Mouse (Mus musculus) left cerebral cortex, postnatal 4 days (tissue): ENCODE measurements around the gene Sash1. TPM values are rescaled to one million over a fixed set of nuclear protein-coding genes. Genes with fewer than 3 reads are reported as not detected.

Experiments
- DNase-seq: peaks from one replicate; pipeline ENCODE4 v3.0.0-alpha.2; 2022
- intact Hi-C: fragments of 180-260 bp; cut with DNase I; formaldehyde crosslinking; loops from one replicate; pipeline ENCODE4 v1.15.1; 2025
- total RNA-seq, 2 experiments: library from RNA; stranded (reverse); gene quantifications; 2 replicates each; pipeline ENCODE4 v1.2.3; 2021

The Sash1 gene
- total RNA-seq, 2 experiments from 2014 or later: 43.6 to 49.2 TPM

DNA sequence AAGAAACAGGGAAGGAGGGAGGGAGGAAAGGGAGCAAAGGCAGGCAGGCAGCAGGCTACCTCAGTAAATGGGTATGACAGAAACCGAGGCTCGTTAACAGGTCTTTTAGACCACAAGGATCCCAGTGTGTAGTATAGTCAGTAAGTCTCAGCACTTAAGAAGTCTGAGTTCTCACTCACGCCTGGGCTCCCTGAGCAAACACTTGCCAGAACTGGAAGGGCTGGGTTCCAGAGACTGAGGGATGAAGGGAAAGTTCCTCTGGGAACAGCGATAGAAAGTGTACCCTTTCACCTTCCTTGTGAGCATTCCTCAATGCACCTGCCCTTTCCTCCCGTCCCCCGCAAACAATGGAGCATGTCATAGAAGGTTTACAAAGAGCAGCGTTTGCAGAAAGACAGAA, 16.5 kb upstream of the Sash1 start:
- no peak for DNase-seq
- intact Hi-C loops: no loop called here

DNA sequence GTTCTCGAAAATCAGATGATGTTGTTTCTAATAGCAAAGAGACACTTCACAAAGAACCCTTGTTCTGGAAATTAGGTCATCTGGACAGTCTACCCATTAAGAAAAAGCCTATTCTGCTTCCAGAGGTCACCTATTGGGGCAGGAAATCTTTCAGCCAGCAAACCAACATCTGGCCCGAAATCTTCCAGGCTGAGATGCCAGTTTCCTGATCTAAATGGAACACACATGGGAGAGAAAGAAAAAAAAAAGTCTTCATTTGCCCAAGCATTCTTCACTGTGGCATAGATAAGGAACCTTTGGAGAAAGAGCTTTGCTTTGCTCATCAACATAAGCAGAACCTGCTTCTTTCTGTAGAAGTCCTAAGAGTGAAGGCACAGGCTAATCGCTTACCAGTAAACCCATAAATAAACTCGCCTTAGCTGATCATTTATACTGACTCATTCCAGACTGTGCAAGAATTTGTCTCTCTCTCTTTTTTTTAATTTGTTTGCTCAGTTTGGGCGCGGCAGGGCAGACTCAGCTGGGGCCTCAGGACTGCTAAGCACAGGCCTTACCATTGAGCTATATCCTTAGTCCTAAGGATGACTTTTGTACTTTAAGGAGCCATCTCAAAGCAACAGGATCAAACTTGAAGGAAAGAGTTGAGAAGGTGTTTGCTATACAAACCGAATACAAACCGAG, 13.1 kb upstream of the Sash1 start:
- DNase-seq: no peak
- intact Hi-C loops: no loop called here

DNA sequence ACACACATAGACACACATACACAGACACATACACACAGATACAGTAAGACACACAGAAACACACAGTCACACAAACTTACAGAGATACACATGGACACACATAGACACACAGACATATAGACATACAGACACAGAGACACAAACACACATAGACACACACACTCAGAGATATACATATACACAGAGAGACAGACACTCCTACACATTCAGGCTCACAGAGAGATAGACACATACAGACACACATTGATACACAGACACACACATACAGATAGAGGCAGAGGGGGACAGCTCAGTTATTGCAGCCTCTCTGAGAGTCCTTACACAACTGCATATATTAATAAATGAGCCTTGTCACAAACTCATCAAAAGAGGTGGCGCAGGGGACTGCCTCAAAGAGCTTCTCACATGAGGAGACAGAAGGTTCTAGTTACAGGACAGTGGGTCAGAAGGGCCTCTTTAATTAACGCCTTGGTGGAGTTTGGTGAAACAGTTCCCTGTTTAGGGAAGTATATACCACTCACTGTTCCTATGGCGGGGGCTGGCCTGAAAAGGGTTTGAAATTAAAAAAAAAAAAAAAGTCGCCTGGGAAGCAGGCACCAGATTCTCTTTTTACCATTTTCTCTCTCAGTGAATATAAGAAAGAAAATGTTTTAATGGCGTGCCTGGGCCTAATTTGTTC, 12.4 kb upstream of the Sash1 start:
- intact Hi-C loops: no loop called here

DNA sequence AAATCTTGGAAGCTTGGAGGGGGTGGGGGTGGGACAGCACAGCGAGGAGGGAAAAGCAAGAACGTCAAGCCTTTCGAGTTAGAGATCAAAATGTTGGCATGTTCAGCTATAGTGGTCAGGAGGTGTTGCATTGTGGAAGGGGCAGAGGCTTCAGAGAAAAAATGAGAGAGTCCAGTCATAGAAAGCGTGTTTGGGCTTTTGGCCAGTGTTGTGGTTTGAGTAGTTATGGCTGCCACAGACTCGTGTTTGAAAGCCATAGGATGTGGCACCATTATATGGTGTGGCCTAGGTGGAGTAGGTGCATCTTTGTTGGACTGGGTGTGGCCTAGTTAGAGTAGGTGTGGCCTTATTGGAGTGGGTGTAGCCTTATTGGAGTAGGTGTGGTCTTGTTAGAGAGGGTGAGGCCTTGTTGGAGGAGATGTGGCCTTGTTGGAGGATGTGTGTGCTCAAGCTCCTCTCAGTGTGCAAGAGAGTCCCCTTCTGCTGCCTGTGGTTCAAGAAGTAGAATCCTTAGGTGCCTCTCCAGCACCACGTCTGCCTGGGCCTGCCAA, 9.2 kb upstream of the Sash1 start:
- DNase-seq: no peak
- intact Hi-C loops: no loop called here

More for the DNA sequence above, 12.4 kb upstream of the Sash1 start:
- DNase-seq: no peak

GRCm38 (mm10) chr10:8890511-8890910, 4.6 kb upstream of the Sash1 start:
- intact Hi-C loops: no loop called here
- DNase-seq: no peak

DNA sequence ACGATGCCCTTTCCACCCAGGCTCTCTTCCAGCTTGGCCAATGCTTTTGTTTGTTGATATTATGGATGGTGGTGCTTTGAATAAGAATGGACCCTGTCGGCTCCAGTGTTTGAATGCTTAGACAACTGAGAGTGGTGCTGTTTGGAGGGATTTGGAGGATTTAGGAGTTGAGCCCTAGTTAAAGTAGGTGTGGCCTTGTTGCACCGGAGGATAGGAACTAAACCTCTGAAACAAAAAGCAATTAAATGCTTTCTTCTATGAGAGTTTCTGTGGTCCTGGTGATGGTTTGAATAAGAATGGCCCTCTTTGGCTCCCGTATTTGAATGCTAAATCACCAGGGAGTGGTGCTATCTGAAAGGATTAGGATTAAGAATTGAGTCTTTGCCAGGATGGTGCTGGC, 3.5 kb upstream of the Sash1 start:
- no peak for DNase-seq
- intact Hi-C loops: no loop called here

DNA sequence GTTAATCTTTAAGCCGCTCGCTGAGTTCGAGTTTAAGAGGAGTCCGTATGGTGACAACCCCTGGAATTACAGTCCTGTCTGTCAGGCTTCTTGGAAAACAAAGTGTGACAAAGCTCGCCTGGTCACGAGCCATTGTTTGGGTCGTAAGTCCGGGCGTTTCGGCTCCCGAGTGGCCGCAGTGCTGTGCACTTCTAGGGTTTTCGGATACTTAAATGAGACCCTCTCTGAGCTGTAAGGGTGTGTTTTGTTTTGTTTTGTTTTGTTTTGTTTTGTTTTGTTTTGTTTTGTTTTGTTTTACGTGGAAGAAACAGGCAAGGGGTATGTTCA, 621 bp upstream of the Sash1 start:
- no peak for DNase-seq
- intact Hi-C loops: no loop called here

- intact Hi-C loops: no loop called here
- no peak for DNase-seq
These were observed 669 bp downstream of the Sash1 start for GRCm38 (mm10) chr10:8885201-8885600.

DNA sequence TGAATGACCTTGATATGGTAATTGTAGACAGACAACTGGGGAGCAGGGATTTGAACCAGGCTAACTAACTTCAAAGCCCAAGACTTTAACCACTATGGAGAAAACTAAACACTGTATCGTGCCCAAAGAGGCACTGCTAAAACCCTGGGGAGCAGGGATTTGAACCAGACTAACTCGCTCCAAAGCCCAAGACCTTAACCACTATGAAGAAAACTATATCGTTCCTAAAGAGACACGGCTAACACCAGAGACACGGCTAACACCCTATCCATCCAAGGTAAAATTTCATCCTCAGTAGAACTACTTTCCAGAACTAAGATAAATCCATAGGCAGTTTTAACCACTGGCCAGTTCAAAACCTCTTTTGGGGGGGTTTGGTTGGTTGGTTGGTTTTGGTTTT, 1.3 kb downstream of the Sash1 start:
- no peak for DNase-seq
- intact Hi-C loops: no loop called here

DNA sequence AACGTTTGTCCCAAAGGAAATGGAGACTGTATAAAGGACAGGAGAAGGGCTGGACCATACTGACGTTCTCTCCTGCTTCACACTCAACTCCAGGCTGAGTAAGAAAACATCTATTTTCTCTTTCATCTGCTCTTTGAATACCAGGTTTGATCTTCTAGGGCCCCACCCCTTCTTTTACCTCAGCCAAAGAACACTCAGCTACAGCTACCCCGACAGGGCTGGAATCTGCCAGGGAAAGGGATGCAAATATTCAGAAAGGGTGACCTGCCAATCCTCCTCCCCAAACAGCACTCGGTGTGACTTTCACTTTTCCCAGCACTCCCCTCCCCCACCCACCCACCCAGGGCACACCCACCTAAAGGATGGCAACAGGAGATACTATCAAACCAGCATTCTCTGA, 2.2 kb downstream of the Sash1 start:
- intact Hi-C loops: no loop called here

DNA sequence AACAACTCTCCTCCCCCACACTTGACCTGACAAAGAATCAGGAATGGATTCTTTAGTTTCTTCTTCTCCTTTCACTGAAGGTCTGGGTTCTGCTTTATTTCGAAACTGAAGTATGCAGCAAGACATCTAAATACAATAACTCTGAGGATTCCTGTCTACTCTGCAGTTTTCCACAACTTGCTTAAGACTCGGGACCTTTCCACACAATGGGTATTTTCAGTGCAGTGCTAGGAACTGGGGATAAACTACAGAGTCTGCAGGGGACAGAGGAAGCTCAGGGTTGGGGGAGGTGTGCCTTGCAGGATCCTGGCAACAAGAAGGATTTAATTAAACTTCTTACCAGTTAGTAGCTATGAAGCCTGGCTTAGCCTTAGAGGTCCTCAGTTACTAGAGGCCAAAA, 4.1 kb downstream of the Sash1 start:
- intact Hi-C loops: no loop called here

More for the DNA sequence above, 2.2 kb downstream of the Sash1 start:
- DNase-seq: no peak

GRCm38 (mm10) chr10:8880950-8881675, 4.8 kb downstream of the Sash1 start:
- intact Hi-C loops: no loop called here

More for the DNA sequence above, 4.1 kb downstream of the Sash1 start:
- DNase-seq: no peak

DNA sequence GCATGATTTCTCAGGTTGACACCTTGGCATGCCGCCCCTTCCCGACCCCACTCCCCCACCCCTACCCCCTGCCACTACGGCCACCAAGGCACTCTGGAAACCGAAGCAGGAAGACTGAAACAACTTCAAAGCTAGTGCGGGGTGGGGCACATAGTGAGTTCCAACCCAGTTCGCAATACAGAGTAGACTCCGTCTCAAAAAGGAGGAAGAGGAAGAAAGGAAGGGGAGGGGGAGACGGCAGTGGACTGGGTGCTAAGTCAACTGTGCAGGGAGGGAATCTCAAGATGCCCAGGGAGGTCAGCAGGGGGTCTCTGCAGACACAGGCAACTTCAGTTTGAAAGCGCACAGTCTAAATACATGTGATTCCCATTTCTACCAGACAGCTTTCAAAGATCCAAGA, 7.0 kb downstream of the Sash1 start:
- DNase-seq: no peak
- intact Hi-C loops: no loop called here

More at GRCm38 (mm10) chr10:8880950-8881675, 4.8 kb downstream of the Sash1 start:
- DNase-seq: no peak

- intact Hi-C loops: no loop called here
- DNase-seq: no peak
These were observed 7.5 kb downstream of the Sash1 start for GRCm38 (mm10) chr10:8878381-8878780.

- intact Hi-C loops: no loop called here
- no peak for DNase-seq
These were observed 12.1 kb downstream of the Sash1 start for GRCm38 (mm10) chr10:8873631-8874370.

GRCm38 (mm10) chr10:8872788-8873187, 13.1 kb downstream of the Sash1 start:
- no peak for DNase-seq
- intact Hi-C loops: no loop called here

DNA sequence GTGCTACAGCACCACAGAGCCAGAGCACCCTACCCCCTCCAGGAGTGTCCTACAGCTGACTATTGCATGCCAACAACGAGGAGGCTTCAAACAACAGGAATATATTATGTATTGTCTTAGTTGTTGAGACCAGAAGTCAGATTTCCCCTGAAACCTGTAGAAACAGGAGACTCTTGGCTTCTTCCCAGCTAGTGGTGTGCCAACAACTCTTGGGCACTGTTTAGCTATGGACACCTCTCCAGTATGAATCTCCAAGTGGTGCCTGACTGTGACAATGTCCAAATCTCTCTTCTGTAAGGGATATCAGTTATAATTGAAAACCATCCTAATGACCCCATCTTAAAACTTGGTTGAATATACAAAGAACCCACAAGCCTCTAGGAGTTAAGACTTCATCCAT, 13.9 kb downstream of the Sash1 start:
- DNase-seq: no peak
- intact Hi-C loops: no loop called here

DNA sequence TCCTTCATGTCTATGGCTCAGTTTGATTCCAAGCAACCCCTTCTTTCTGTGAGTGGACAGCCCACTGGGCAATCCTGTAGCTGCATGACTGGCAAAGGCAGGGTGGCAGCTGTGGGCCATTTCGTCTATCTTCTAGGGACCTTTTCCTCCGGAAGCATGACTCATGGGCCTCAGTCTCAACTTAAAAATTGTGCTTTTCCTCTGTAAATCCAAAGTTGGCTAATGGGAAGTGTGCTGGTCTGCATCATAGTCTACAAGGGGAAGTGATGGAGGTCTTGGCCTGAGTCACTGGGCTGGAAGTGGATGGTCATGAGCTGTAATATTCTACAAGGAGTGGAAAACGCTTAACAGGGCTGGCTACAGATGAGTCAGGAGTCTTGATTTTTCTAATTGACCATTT, 15.5 kb downstream of the Sash1 start:
- intact Hi-C loops: no loop called here
- no peak for DNase-seq

DNA sequence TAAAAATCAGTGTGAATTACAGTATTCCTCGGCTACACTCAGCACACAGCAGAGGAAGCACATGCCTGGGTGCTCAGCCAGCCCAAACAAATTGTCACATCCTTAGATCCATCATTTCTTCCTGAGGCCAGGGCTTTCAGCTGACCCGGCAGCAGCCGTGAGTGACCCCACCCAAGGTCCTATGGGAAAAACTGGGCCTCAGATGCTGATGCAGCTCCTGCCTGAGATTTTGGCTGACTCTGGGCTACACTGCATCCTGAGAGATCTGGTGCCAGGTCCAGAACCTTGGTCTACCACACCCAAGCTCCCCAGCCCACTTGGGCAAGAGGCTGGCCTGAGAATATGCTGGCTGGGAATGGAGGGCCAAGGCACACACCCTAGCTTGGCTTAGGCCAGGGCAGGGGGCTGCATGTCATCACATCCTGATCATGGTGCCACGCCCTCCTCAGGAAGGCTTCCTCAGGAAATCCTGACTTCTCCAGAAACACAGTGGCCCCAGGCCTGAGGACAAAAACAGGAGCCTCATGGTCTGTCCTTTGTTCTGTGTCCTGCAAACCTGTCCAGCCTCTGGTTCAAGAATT, 19.7 kb downstream of the Sash1 start:
- no peak for DNase-seq
- intact Hi-C loops: no loop called here

DNA sequence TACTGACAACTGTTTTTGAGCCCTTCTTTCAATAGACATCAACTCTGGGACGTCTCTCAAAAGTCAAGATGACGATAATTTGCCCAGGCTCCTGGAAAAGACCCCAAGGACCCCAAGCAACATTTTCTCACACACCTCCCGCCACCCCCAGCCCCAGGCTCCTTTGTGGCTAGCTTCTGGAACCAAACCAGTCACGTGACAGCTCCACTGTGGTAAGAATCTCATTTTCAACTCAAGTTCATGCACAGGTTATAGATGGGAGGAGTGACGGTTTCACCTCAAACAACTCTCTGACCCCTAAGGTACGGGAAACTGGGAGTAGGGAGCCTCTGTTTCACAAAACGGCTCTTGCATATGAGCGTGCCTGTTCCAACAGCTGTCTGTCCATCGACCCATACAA, 25.2 kb downstream of the Sash1 start:
- intact Hi-C loops: no loop called here
- DNase-seq: no peak

- DNase-seq: no peak
- intact Hi-C loops: no loop called here
These were observed 27.2 kb downstream of the Sash1 start for GRCm38 (mm10) chr10:8858718-8859117.
